Mouse (Mus musculus) MEL (cell line): ENCODE measurements around the gene Hoxc10.

ENCODE experiments used
- CTCF ChIP-seq, 3 experiments: IDR thresholded peaks in 2 of 3; conservative IDR thresholded peaks in 1 of 3; 2 replicates each; pipeline ENCODE4 v1.5.1; 2011 to 2012; ENCODE audit warnings: low read length in 3 of 3, low read depth in 2 of 3, mild to moderate bottlenecking in 2 of 3, improper control_type of control experiment in 1 of 3, inconsistent platforms in 1 of 3, mixed read lengths in 1 of 3, moderate library complexity in 1 of 3; ENCODE audit not compliant: control insufficient read depth in 1 of 3, insufficient read depth in 1 of 3, poor library complexity in 1 of 3, severe bottlenecking in 1 of 3
- GATA1 ChIP-seq: IDR thresholded peaks from 2 replicates; pipeline ENCODE4 v1.6.1; 2011; ENCODE audit warnings: low read depth, low read length, improper control_type of control experiment
- MEF2A ChIP-seq: IDR thresholded peaks from 2 replicates; pipeline ENCODE4 v1.6.1; 2014; ENCODE audit warnings: low read depth, mild to moderate bottlenecking, inconsistent platforms, low read length, improper control_type of control experiment; ENCODE audit not compliant: poor library complexity, insufficient replicate concordance, severe bottlenecking; ENCODE audit errors: extremely low read depth
- MXI1 ChIP-seq: IDR thresholded peaks from 2 replicates; pipeline ENCODE4 v1.6.1; 2011; ENCODE audit warnings: mild to moderate bottlenecking, low read depth, low read length, improper control_type of control experiment
- MYB ChIP-seq: IDR thresholded peaks from 2 replicates; pipeline ENCODE4 v1.6.1; 2011; ENCODE audit warnings: mild to moderate bottlenecking, low read depth, low read length, improper control_type of control experiment
- NELFE ChIP-seq: IDR thresholded peaks from 2 replicates; pipeline ENCODE4 v1.6.1; 2011; ENCODE audit warnings: low read depth, low read length, improper control_type of control experiment
- POLR2A ChIP-seq, 2 experiments: IDR thresholded peaks; 2 replicates each; pipeline ENCODE4 v1.6.1; 2011 to 2012; ENCODE audit warnings: low read length in 2 of 2, mild to moderate bottlenecking in 2 of 2, control low read depth in 1 of 2, improper control_type of control experiment in 1 of 2, low read depth in 1 of 2, moderate library complexity in 1 of 2; ENCODE audit not compliant: control insufficient read depth in 1 of 2, insufficient read depth in 1 of 2, poor library complexity in 1 of 2
- TAL1 ChIP-seq: IDR thresholded peaks from 2 replicates; pipeline ENCODE4 v1.6.1; 2012; ENCODE audit warnings: mild to moderate bottlenecking, inconsistent platforms, low read length, moderate library complexity, mixed read lengths
- USF2 ChIP-seq, 2 experiments: IDR thresholded peaks; 2 replicates each; pipeline ENCODE4 v1.6.1; 2011 to 2012; ENCODE audit warnings: improper control_type of control experiment in 2 of 2, low read length in 2 of 2, borderline replicate concordance in 1 of 2, inconsistent platforms in 1 of 2, low read depth in 1 of 2, mild to moderate bottlenecking in 1 of 2; ENCODE audit not compliant: insufficient read depth in 1 of 2

DNA sequence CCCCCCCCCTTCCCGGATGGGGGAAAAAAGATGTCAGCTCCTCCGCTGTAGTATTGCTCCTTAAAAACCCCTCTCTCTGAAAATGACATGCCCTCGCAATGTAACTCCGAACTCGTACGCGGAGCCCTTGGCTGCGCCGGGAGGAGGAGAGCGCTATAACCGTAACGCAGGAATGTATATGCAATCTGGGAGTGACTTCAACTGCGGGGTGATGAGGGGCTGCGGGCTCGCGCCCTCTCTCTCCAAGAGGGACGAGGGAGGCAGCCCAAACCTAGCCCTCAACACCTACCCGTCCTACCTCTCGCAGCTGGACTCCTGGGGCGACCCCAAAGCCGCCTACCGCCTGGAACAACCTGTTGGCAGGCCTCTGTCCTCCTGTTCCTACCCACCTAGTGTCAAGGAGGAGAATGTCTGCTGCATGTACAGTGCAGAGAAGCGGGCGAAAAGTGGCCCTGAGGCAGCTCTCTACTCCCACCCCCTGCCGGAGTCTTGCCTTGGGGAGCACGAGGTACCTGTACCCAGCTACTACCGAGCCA lies at the start of gene Hoxc10:
- no peak for TF ChIP-seq TAL1
- peak in 1 of 3 experiments; percentile 3; a peak in 2 of 6 replicates for TF ChIP-seq CTCF (IDR thresholded peaks at IDR 0.05 in 2 of 3, conservative IDR thresholded peaks at IDR 0.05 in 1 of 3; ENCODE audit: control insufficient read depth in 1 of 3, insufficient read depth in 1 of 3, low read depth in 2 of 3, low read length in 3 of 3, poor library complexity in 1 of 3, severe bottlenecking in 1 of 3)
- peak; percentile 19; the same call in 1 of the 2 replicates for TF ChIP-seq NELFE
- TF ChIP-seq POLR2A (IDR thresholded peaks at IDR 0.05; ENCODE audit: control insufficient read depth in 1 of 2, insufficient read depth in 1 of 2, low read depth in 1 of 2, low read length in 2 of 2, poor library complexity in 1 of 2) = peak in 1 of 2 experiments; percentile 52; a peak in 1 of 4 replicates
- no peak for TF ChIP-seq MEF2A
- TF ChIP-seq GATA1 = no peak
- no peak for TF ChIP-seq USF2 (IDR thresholded peaks at IDR 0.05; ENCODE audit: borderline replicate concordance in 1 of 2, insufficient read depth in 1 of 2, low read depth in 1 of 2, low read length in 2 of 2)
- TF ChIP-seq MYB = 0 out of 2 replicates have a peak, but pooled peaks have one; percentile 6
- TF ChIP-seq MXI1 = no peak; the same call in none of the 2 replicates
